Mouse (Mus musculus): ENCODE data around the gene Gm9508. TPM values are rescaled to one million over a fixed set of nuclear protein-coding genes. Genes with fewer than 3 reads are reported as not detected.

The Gm9508 gene
- polyA plus RNA-seq, 1 experiment from 2014 or later, result not detected

GRCm38 (mm10) chr10:77670710-77671109 lies 26.3 kb downstream of the Gm9508 start:
- no peak overlapping the region for H3K27ac ChIP-seq (ENCODE audit: poor library complexity, severe bottlenecking)

GRCm38 (mm10) chr10:77667402-77667801 lies 29.6 kb downstream of the Gm9508 start:
- H3K9ac ChIP-seq, result no peak overlapping the region
- H3K27ac ChIP-seq (ENCODE audit: poor library complexity, severe bottlenecking), result no peak overlapping the region
- H3K4me1 ChIP-seq (replicated peaks), result no peaks in the 10 kb centered on the region
- no peak overlapping the region for H3K4me2 ChIP-seq
- ATAC-seq (ENCODE audit: insufficient number of reproducible peaks, low FRiP score), result no peak
- 70% methylated on average over 4 of the region's 4 CpGs for WGBS
- H3K27me3 ChIP-seq (replicated peaks), result peaks cover 38% of the 10 kb centered on the region
- H3K36me3 ChIP-seq, result no peaks in the 10 kb centered on the region
- no peaks in the 10 kb centered on the region; the same call in 1 of the 2 replicates for H3K9me3 ChIP-seq (replicated peaks)
- no peak overlapping the region for H3K4me3 ChIP-seq

More at GRCm38 (mm10) chr10:77670710-77671109, 26.3 kb downstream of the Gm9508 start:
- WGBS, result 76% methylated on average over 4 of the region's 4 CpGs
- Histone ChIP-seq H3K9ac (no peak overlapping the region), H3K9me3 (replicated peaks) (no peaks in the 10 kb centered on the region; the same call in 1 of the 2 replicates), H3K4me2 (no peak overlapping the region), H3K4me3 (no peak overlapping the region), H3K27me3 (replicated peaks) (peaks cover 23% of the 10 kb centered on the region), H3K4me1 (replicated peaks) (no peaks in the 10 kb centered on the region), H3K36me3 (no peaks in the 10 kb centered on the region)
- ATAC-seq (ENCODE audit: insufficient number of reproducible peaks, low FRiP score), result no peak

GRCm38 (mm10) chr10:77666342-77666741 lies 30.7 kb downstream of the Gm9508 start:
- Histone ChIP-seq H3K9ac (no peak overlapping the region), H3K4me1 (replicated peaks) (no peaks in the 10 kb centered on the region), H3K9me3 (replicated peaks) (no peaks in the 10 kb centered on the region; the same call in 1 of the 2 replicates), H3K4me2 (no peak overlapping the region), H3K27me3 (replicated peaks) (peaks cover 38% of the 10 kb centered on the region), H3K27ac (ENCODE audit: poor library complexity, severe bottlenecking) (no peak overlapping the region), H3K36me3 (no peaks in the 10 kb centered on the region), H3K4me3 (no peak overlapping the region)
- ATAC-seq (ENCODE audit: insufficient number of reproducible peaks, low FRiP score), result no peak
- WGBS, result 80% methylated on average over 8 of the region's 8 CpGs

- Histone ChIP-seq H3K36me3 (no peaks in the 10 kb centered on the region), H3K27ac (ENCODE audit: poor library complexity, severe bottlenecking) (no peak overlapping the region), H3K9me3 (replicated peaks) (peaks cover 10% of the 10 kb centered on the region; the same call in 1 of the 2 replicates), H3K9ac (no peak overlapping the region), H3K4me1 (replicated peaks) (no peaks in the 10 kb centered on the region), H3K4me2 (peak overlapping the region; percentile 32), H3K4me3 (0 out of 2 replicates have a peak overlapping the region, but pooled peaks have one; percentile 5), H3K27me3 (replicated peaks) (peaks cover 38% of the 10 kb centered on the region)
- WGBS, result 35% methylated on average over 43 of the region's 43 CpGs
- ATAC-seq (ENCODE audit: insufficient number of reproducible peaks, low FRiP score), result no peak; the same call in 1 of the 2 replicates
Observed at GRCm38 (mm10) chr10:77663949-77664665, 32.9 kb downstream of the Gm9508 start.

- H3K4me1 ChIP-seq (replicated peaks), result no peaks in the 10 kb centered on the region
- peaks cover 10% of the 10 kb centered on the region; the same call in 1 of the 2 replicates for H3K9me3 ChIP-seq (replicated peaks)
- no peak overlapping the region for H3K9ac ChIP-seq
- ATAC-seq (ENCODE audit: insufficient number of reproducible peaks, low FRiP score), result no peak
- H3K27ac ChIP-seq (ENCODE audit: poor library complexity, severe bottlenecking), result no peak overlapping the region
- H3K36me3 ChIP-seq, result no peaks in the 10 kb centered on the region
- H3K4me3 ChIP-seq, result no peak overlapping the region
- peaks cover 5% of the 10 kb centered on the region for H3K27me3 ChIP-seq (replicated peaks)
- H3K4me2 ChIP-seq, result no peak overlapping the region
- WGBS, result 66% methylated on average over 15 of the region's 15 CpGs
Observed at GRCm38 (mm10) chr10:77658286-77658994, 38.6 kb downstream of the Gm9508 start.

- 83% methylated on average over 9 of the region's 9 CpGs for WGBS
- Histone ChIP-seq H3K27ac (ENCODE audit: poor library complexity, severe bottlenecking) (no peak overlapping the region), H3K4me2 (no peak overlapping the region), H3K9ac (no peak overlapping the region), H3K4me1 (replicated peaks) (0 out of 2 replicates have a peak, but pooled peaks cover 3% of the 10 kb centered on the region), H3K36me3 (no peaks in the 10 kb centered on the region), H3K9me3 (replicated peaks) (no peaks in the 10 kb centered on the region), H3K27me3 (replicated peaks) (no peaks in the 10 kb centered on the region), H3K4me3 (no peak overlapping the region)
- ATAC-seq (ENCODE audit: insufficient number of reproducible peaks, low FRiP score), result no peak
Observed at GRCm38 (mm10) chr10:77652046-77652445, 45.0 kb downstream of the Gm9508 start.

GRCm38 (mm10) chr10:77647901-77648300 lies 49.1 kb downstream of the Gm9508 start:
- H3K4me1 ChIP-seq (replicated peaks), result peaks cover 21% of the 10 kb centered on the region
- 78% methylated on average over 8 of the region's 8 CpGs for WGBS
- ATAC-seq (ENCODE audit: insufficient number of reproducible peaks, low FRiP score), result no peak

GRCm38 (mm10) chr10:77647461-77647860 lies 49.6 kb downstream of the Gm9508 start:
- no peak for ATAC-seq (ENCODE audit: insufficient number of reproducible peaks, low FRiP score)
- no peaks in the 10 kb centered on the region for H3K27me3 ChIP-seq (replicated peaks)
- peaks cover 23% of the 10 kb centered on the region for H3K4me1 ChIP-seq (replicated peaks)
- peaks cover 41% of the 10 kb centered on the region for H3K36me3 ChIP-seq
- H3K4me3 ChIP-seq, result no peak overlapping the region
- H3K27ac ChIP-seq (ENCODE audit: poor library complexity, severe bottlenecking), result no peak overlapping the region
- no peaks in the 10 kb centered on the region for H3K9me3 ChIP-seq (replicated peaks)
- 50% methylated on average over 1 of the region's 1 CpGs for WGBS
- no peak overlapping the region for H3K4me2 ChIP-seq
- no peak overlapping the region for H3K9ac ChIP-seq

More at GRCm38 (mm10) chr10:77647901-77648300, 49.1 kb downstream of the Gm9508 start:
- Histone ChIP-seq H3K36me3 (peaks cover 39% of the 10 kb centered on the region), H3K4me3 (no peak overlapping the region), H3K4me2 (no peak overlapping the region), H3K27ac (ENCODE audit: poor library complexity, severe bottlenecking) (no peak overlapping the region), H3K9ac (no peak overlapping the region), H3K27me3 (replicated peaks) (no peaks in the 10 kb centered on the region), H3K9me3 (replicated peaks) (no peaks in the 10 kb centered on the region)

Other genes with a start within 250 kb of the Gm9508 start
- 31.0 and 32.1 TPM in 2 replicates for gene Fam207a, start 181.4 kb downstream of the Gm9508 start, polyA plus RNA-seq (2016; fragmentation: Nextera tagmentation; extraction: Ambion mirVana)
- gene Itgb2, start 167.0 kb downstream of the Gm9508 start, polyA plus RNA-seq (2016; fragmentation: Nextera tagmentation; extraction: Ambion mirVana), result 1.5 and 2.5 TPM in 2 replicates
- 103 and 104 TPM in 2 replicates for gene Pttg1ip, start 115.5 kb downstream of the Gm9508 start, polyA plus RNA-seq (2016; fragmentation: Nextera tagmentation; extraction: Ambion mirVana)
- gene Sumo3, start 91.1 kb downstream of the Gm9508 start, polyA plus RNA-seq (2016; fragmentation: Nextera tagmentation; extraction: Ambion mirVana), result 177 and 184 TPM in 2 replicates
- gene Gm49325, start 91.0 kb downstream of the Gm9508 start, polyA plus RNA-seq (2016; fragmentation: Nextera tagmentation; extraction: Ambion mirVana), result 14.5 TPM in 1 of 2 replicates, not detected in the other
- 69.5 and 72.8 TPM in 2 replicates for gene Ube2g2, start 75.0 kb downstream of the Gm9508 start, polyA plus RNA-seq (2016; fragmentation: Nextera tagmentation; extraction: Ambion mirVana)
- not detected in 2 replicates for gene Tspear, start 10.7 kb downstream of the Gm9508 start, polyA plus RNA-seq (2016; fragmentation: Nextera tagmentation; extraction: Ambion mirVana)
- not detected in 2 replicates for gene Gm19402, start 6.5 kb downstream of the Gm9508 start, polyA plus RNA-seq (2016; fragmentation: Nextera tagmentation; extraction: Ambion mirVana)
- not detected in 2 replicates for gene Gm10272, start 9.4 kb upstream of the Gm9508 start, polyA plus RNA-seq (2016; fragmentation: Nextera tagmentation; extraction: Ambion mirVana)
- gene Gm10024, start 14.2 kb upstream of the Gm9508 start, polyA plus RNA-seq (2016; fragmentation: Nextera tagmentation; extraction: Ambion mirVana), result not detected in 2 replicates
- gene Gm10142, start 18.6 kb upstream of the Gm9508 start, polyA plus RNA-seq (2016; fragmentation: Nextera tagmentation; extraction: Ambion mirVana), result not detected in 2 replicates
- not detected in 2 replicates for gene Krtap12-1, start 23.4 kb upstream of the Gm9508 start, polyA plus RNA-seq (2016; fragmentation: Nextera tagmentation; extraction: Ambion mirVana)
- gene Gm10100, start 29.3 kb upstream of the Gm9508 start, polyA plus RNA-seq (2016; fragmentation: Nextera tagmentation; extraction: Ambion mirVana), result not detected in 2 replicates
- gene Gm18596, start 45.4 kb upstream of the Gm9508 start, polyA plus RNA-seq (2016; fragmentation: Nextera tagmentation; extraction: Ambion mirVana), result not detected in 2 replicates
- not detected in 2 replicates for gene Gm9736, start 54.1 kb upstream of the Gm9508 start, polyA plus RNA-seq (2016; fragmentation: Nextera tagmentation; extraction: Ambion mirVana)
- gene Gm3233, start 62.4 kb upstream of the Gm9508 start, polyA plus RNA-seq (2016; fragmentation: Nextera tagmentation; extraction: Ambion mirVana), result not detected in 2 replicates
- not detected in 2 replicates for gene Gm3238, start 74.1 kb upstream of the Gm9508 start, polyA plus RNA-seq (2016; fragmentation: Nextera tagmentation; extraction: Ambion mirVana)
- not detected in 2 replicates for gene Gm7138, start 79.7 kb upstream of the Gm9508 start, polyA plus RNA-seq (2016; fragmentation: Nextera tagmentation; extraction: Ambion mirVana)
- gene Gm3250, start 85.3 kb upstream of the Gm9508 start, polyA plus RNA-seq (2016; fragmentation: Nextera tagmentation; extraction: Ambion mirVana), result not detected in 2 replicates
- not detected in 2 replicates for gene Gm7137, start 91.0 kb upstream of the Gm9508 start, polyA plus RNA-seq (2016; fragmentation: Nextera tagmentation; extraction: Ambion mirVana)
- gene Gm9639, start 97.8 kb upstream of the Gm9508 start, polyA plus RNA-seq (2016; fragmentation: Nextera tagmentation; extraction: Ambion mirVana), result not detected in 2 replicates
- not detected in 2 replicates for gene Gm19668, start 101.9 kb upstream of the Gm9508 start, polyA plus RNA-seq (2016; fragmentation: Nextera tagmentation; extraction: Ambion mirVana)
- not detected in 2 replicates for gene Gm9507, start 114.6 kb upstream of the Gm9508 start, polyA plus RNA-seq (2016; fragmentation: Nextera tagmentation; extraction: Ambion mirVana)
- gene Gm2696, start 117.4 kb upstream of the Gm9508 start, polyA plus RNA-seq (2016; fragmentation: Nextera tagmentation; extraction: Ambion mirVana), result not detected in 2 replicates
- not detected in 2 replicates for gene Krtap10-4, start 129.9 kb upstream of the Gm9508 start, polyA plus RNA-seq (2016; fragmentation: Nextera tagmentation; extraction: Ambion mirVana)
- gene Krtap10-10, start 138.7 kb upstream of the Gm9508 start, polyA plus RNA-seq (2016; fragmentation: Nextera tagmentation; extraction: Ambion mirVana), result not detected in 2 replicates
- not detected in 2 replicates for gene Gm36176, start 149.6 kb upstream of the Gm9508 start, polyA plus RNA-seq (2016; fragmentation: Nextera tagmentation; extraction: Ambion mirVana)
- gene Gm10318, start 155.6 kb upstream of the Gm9508 start, polyA plus RNA-seq (2016; fragmentation: Nextera tagmentation; extraction: Ambion mirVana), result not detected in 2 replicates
- gene Gm3285, start 164.7 kb upstream of the Gm9508 start, polyA plus RNA-seq (2016; fragmentation: Nextera tagmentation; extraction: Ambion mirVana), result not detected in 2 replicates
- 1.9 and 2.1 TPM in 2 replicates for gene Lrrc3, start 205.3 kb upstream of the Gm9508 start, polyA plus RNA-seq (2016; fragmentation: Nextera tagmentation; extraction: Ambion mirVana)